Mouse (Mus musculus) urinary bladder, adult 2 months (tissue): ENCODE results near the gene Chdh. TPM values are rescaled to one million over a fixed set of nuclear protein-coding genes. Genes with fewer than 3 reads are reported as not detected.

ENCODE experiments used
- DNase-seq: peaks from one replicate; pipeline ENCODE4 v3.0.0; 2022; ENCODE audit warnings: low spot score
- polyA plus RNA-seq: library from polyadenylated mRNA; depleted of rRNA; stranded (reverse); fragments of >200 nt; gene quantifications from 2 replicates; pipeline ENCODE4 v1.2.3, GENCODE M21; 2012

Chdh gene
- polyA plus RNA-seq, 1 experiment = 0.81 TPM

- no peak for DNase-seq
These were observed 3.2 kb downstream of the Chdh start for GRCm38 (mm10) chr14:30011886-30012560.

- no peak for DNase-seq
These were observed 5.7 kb downstream of the Chdh start for GRCm38 (mm10) chr14:30014487-30014886.

GRCm38 (mm10) chr14:30015008-30015407 lies 6.2 kb downstream of the Chdh start:
- no peak for DNase-seq

- no peak for DNase-seq
These were observed 7.8 kb downstream of the Chdh start for GRCm38 (mm10) chr14:30016666-30017065.

GRCm38 (mm10) chr14:30017794-30018462 lies 9.1 kb downstream of the Chdh start:
- DNase-seq = no peak

- DNase-seq = no peak
These were observed 9.6 kb downstream of the Chdh start for GRCm38 (mm10) chr14:30018463-30018801.

GRCm38 (mm10) chr14:30018846-30019245 lies 10.0 kb downstream of the Chdh start:
- no peak for DNase-seq

- no peak for DNase-seq
These were observed 10.6 kb downstream of the Chdh start for GRCm38 (mm10) chr14:30019375-30019774.

GRCm38 (mm10) chr14:30019792-30020575 lies 11.2 kb downstream of the Chdh start:
- no peak for DNase-seq

GRCm38 (mm10) chr14:30022471-30022870 lies 13.6 kb downstream of the Chdh start:
- DNase-seq = no peak

GRCm38 (mm10) chr14:30024387-30024786 lies 15.6 kb downstream of the Chdh start:
- no peak for DNase-seq

GRCm38 (mm10) chr14:30027378-30027777 lies 18.6 kb downstream of the Chdh start:
- no peak for DNase-seq

- no peak for DNase-seq
These were observed 24.6 kb downstream of the Chdh start for GRCm38 (mm10) chr14:30033405-30033804.

GRCm38 (mm10) chr14:30038431-30038830 lies 29.6 kb downstream of the Chdh start:
- DNase-seq = no peak

GRCm38 (mm10) chr14:30039413-30039812 lies 30.6 kb downstream of the Chdh start:
- no peak for DNase-seq

- DNase-seq = no peak
These were observed 33.0 kb downstream of the Chdh start for GRCm38 (mm10) chr14:30041836-30042235.

GRCm38 (mm10) chr14:30043356-30043940 lies 34.6 kb downstream of the Chdh start:
- DNase-seq = no peak

GRCm38 (mm10) chr14:30045239-30045638 lies 36.4 kb downstream of the Chdh start:
- DNase-seq = no peak

- DNase-seq = no peak
These were observed 36.9 kb downstream of the Chdh start for GRCm38 (mm10) chr14:30045704-30046220.

- no peak for DNase-seq
These were observed 38.2 kb downstream of the Chdh start for GRCm38 (mm10) chr14:30046976-30047375.

GRCm38 (mm10) chr14:30048049-30048448 lies 39.2 kb downstream of the Chdh start:
- no peak for DNase-seq

- DNase-seq = no peak
These were observed 41.5 kb downstream of the Chdh start for GRCm38 (mm10) chr14:30050280-30050679.
